ENCODE assay signal across 17 mouse cellular contexts in genomic region chr12:77135067-77135466, GRCm38 (mm10).
"Had no signal": no experiment of that assay in that cellular context is flagged by ENCODE, and none has a peak within 500 bp of the region (broad histone marks: within the 10 kb centered on the region; RNA-seq: fewer than 3 reads in every experiment).

No protein-coding gene starts in this region.

- H3K27me3 ChIP-seq: neural tube, embryonic 12.5 days; neural tube, embryonic 13.5 days; neural tube, embryonic 15.5 days; stomach, embryonic 15.5 days had no signal

- DNase-seq: retina, postnatal 1 day; right cerebral cortex, adult 18-20 months; right cerebral cortex, postnatal 14 days; right cerebral cortex, postnatal 25 days; right cerebral cortex, postnatal 4 days; spleen, adult 18-20 months; thymus, adult 18-20 months; thymus, adult 2 months; thymus, postnatal 14 days; thymus, postnatal 25 days; thymus, postnatal 36 days; thymus, postnatal 4 days had no signal

- H3K9me3 ChIP-seq: neural tube, embryonic 12.5 days; neural tube, embryonic 13.5 days; neural tube, embryonic 15.5 days; stomach, embryonic 15.5 days had no signal

- H3K36me3 ChIP-seq: neural tube, embryonic 12.5 days; neural tube, embryonic 13.5 days; neural tube, embryonic 15.5 days; stomach, embryonic 15.5 days had no signal

- H3K27ac ChIP-seq: neural tube, embryonic 12.5 days; neural tube, embryonic 13.5 days; neural tube, embryonic 15.5 days; stomach, embryonic 15.5 days; stomach, postnatal 0 days had no signal

- H3K4me1 ChIP-seq: neural tube, embryonic 12.5 days; neural tube, embryonic 13.5 days; neural tube, embryonic 15.5 days; stomach, embryonic 15.5 days had no signal

- H3K9ac ChIP-seq: neural tube, embryonic 12.5 days; neural tube, embryonic 13.5 days; neural tube, embryonic 15.5 days; stomach, embryonic 15.5 days had no signal

- H3K4me3 ChIP-seq: neural tube, embryonic 12.5 days; neural tube, embryonic 13.5 days; neural tube, embryonic 15.5 days; stomach, embryonic 15.5 days had no signal

- H3K4me2 ChIP-seq: neural tube, embryonic 12.5 days; neural tube, embryonic 13.5 days; neural tube, embryonic 15.5 days; stomach, embryonic 15.5 days had no signal
